In the genomic region with DNA sequence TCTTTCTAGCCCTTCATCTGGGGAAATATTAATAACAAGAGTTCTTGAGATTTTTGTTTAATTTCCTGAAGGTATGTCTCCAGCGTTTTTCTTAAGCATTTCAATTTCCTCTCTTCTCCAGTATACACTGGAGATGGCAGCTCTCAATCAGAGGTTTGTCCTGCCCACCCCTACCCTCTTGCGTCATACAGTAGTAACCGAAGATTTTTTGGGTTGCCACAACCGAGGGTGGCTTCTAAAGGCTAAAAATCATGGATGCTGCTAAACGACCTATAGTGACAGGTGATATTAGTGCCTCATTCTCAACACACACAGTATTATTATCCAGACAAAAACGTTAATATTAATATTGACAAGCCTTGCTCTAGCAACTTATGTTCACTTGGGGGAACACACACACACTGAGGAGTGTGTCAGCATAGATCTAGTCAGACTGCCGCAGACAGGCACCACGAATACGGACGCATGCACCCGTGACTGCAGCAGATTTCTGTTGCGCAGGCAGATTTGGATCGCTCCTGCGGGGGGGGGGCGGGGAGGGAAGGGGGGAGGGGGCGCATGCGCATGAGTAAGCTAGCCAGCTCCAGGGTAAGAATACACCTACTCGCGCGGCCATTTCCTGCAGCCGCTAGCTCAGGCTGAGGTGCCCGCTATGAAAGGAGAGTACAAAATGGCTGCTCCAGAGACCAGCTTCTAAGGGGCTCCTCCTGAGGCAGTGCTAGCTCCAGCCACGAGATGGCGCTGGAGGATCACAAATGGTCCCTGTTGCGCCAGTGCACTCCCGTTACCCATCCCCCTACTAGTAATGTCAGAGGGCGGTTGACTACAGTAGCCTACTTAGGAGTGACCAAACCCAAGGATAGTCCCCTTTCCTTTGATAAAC, we compare ENCODE assay signal across 8 mouse cellular contexts. TPM values are rescaled to one million over a fixed set of nuclear protein-coding genes. Genes with fewer than 3 reads are reported as not detected.
DNase-seq lines count a peak whose midpoint lies in the region; ATAC-seq and TF ChIP-seq lines count a peak whose summit lies in the region.

No protein-coding gene starts in this region.

- intact Hi-C loops in heart, postnatal 10 days (cut with DNase I) = loop anchor here (2.0 kb wide), 1 partner anchor 647 kb away; no protein-coding TSS in a partner anchor

- peak overlapping the region; percentile 39; the same call in 1 of the 2 replicates for H3K9ac ChIP-seq in CH12.LX (ENCODE audit: insufficient read depth, low read depth)
- peak overlapping the region; percentile 29; the same call in 1 of the 2 replicates for H3K9ac ChIP-seq in forebrain, embryonic 12.5 days
- H3K9ac ChIP-seq in liver, postnatal 0 days (replicated peaks) = peak overlapping the region; percentile 37
- H3K9ac ChIP-seq in neural tube, embryonic 14.5 days (replicated peaks; ENCODE audit: low read depth, low read length) = 0 out of 2 replicates have a peak overlapping the region, but pooled peaks have one; percentile 28

- no peaks in the 10 kb centered on the region for H3K36me3 ChIP-seq in CH12.LX (replicated peaks in 1 of 2; ENCODE audit: control insufficient read depth in 1 of 2, insufficient read depth in 1 of 2, low read length in 1 of 2)
- H3K36me3 ChIP-seq in forebrain, embryonic 12.5 days (replicated peaks) = no peaks in the 10 kb centered on the region
- no peaks in the 10 kb centered on the region for H3K36me3 ChIP-seq in liver, postnatal 0 days (replicated peaks; ENCODE audit: insufficient read depth, low read length)
- no peaks in the 10 kb centered on the region for H3K36me3 ChIP-seq in neural tube, embryonic 14.5 days (ENCODE audit: control insufficient read depth, insufficient read depth, low read length)

- in situ Hi-C loops in CH12.LX (cut with MboI; ENCODE audit: low pct_ligation_motif_present, low pct_unique_long_range_greater_than_20kb, low sequenced_read_pairs) = loop anchor here (25.0 kb wide), 2 partner anchors 429 to 654 kb away; partner anchors contain the start of genes Pnck, Slc6a8 and Trex2

- H3K27ac ChIP-seq in CH12.LX (ENCODE audit: insufficient read depth, low read depth) = peak overlapping the region; percentile 90
- 0 out of 2 replicates have a peak overlapping the region, but pooled peaks have one; percentile 25 for H3K27ac ChIP-seq in forebrain, embryonic 12.5 days
- peak overlapping the region; percentile 49; the same call in 1 of the 2 replicates for H3K27ac ChIP-seq in liver, postnatal 0 days (ENCODE audit: low read depth)
- peak overlapping the region; percentile 83 for H3K27ac ChIP-seq in neural tube, embryonic 14.5 days (ENCODE audit: low read depth, low read length)

- WGBS in forebrain, embryonic 12.5 days = 22% methylated on average over 25 of the region's 27 CpGs
- 14% methylated on average over 27 of the region's 27 CpGs for WGBS in large intestine, adult 2 months
- 12% methylated on average over 23 of the region's 27 CpGs for WGBS in liver, postnatal 0 days (ENCODE audit: insufficient replicate concordance)
- WGBS in neural tube, embryonic 14.5 days = 13% methylated on average over 27 of the region's 27 CpGs

- ATAC-seq in forebrain, embryonic 12.5 days (ENCODE audit: low FRiP score) = peak; percentile 99
- peak; percentile 100 for ATAC-seq in liver, postnatal 0 days
- peak; percentile 99 for ATAC-seq in neural tube, embryonic 14.5 days (ENCODE audit: low read depth)

- DNase-seq in CH12.LX (ENCODE audit: extremely low read depth) = peak; percentile 91
- peak; percentile 78 for DNase-seq in c-Kit-positive CD71-positive TER-119-negative erythroid progenitor cells, embryonic 14.5 days (ENCODE audit: low read depth)
- DNase-seq in heart, postnatal 10 days = peak; percentile 94 to 95
- peak; percentile 60 for DNase-seq in large intestine, adult 2 months (ENCODE audit: low read depth, low spot score)
- DNase-seq in liver, postnatal 0 days = peak; percentile 90
- DNase-seq in testis, postnatal 10 days (ENCODE audit: low spot score) = peak; percentile 91

- peak overlapping the region; percentile 45 for H3K4me2 ChIP-seq in CH12.LX (ENCODE audit: insufficient read depth, low read depth, poor library complexity, severe bottlenecking)
- H3K4me2 ChIP-seq in forebrain, embryonic 12.5 days = peak overlapping the region; percentile 46
- peak overlapping the region; percentile 60 for H3K4me2 ChIP-seq in liver, postnatal 0 days (ENCODE audit: low read depth, low read length)
- peak overlapping the region; percentile 48 for H3K4me2 ChIP-seq in neural tube, embryonic 14.5 days (ENCODE audit: low read depth, low read length)

- H3K9me3 ChIP-seq in CH12.LX (replicated peaks; ENCODE audit: low read length) = no peaks in the 10 kb centered on the region
- no peaks in the 10 kb centered on the region for H3K9me3 ChIP-seq in forebrain, embryonic 12.5 days
- H3K9me3 ChIP-seq in liver, postnatal 0 days (ENCODE audit: low read length) = no peaks in the 10 kb centered on the region
- H3K9me3 ChIP-seq in neural tube, embryonic 14.5 days (ENCODE audit: control insufficient read depth, low read length) = no peaks in the 10 kb centered on the region

- peak; percentile 66; the same call in 1 of the 2 replicates for TF ChIP-seq POLR2A in CH12.LX (IDR thresholded peaks at IDR 0.05; ENCODE audit: low read depth, low read length)

- TF ChIP-seq RAD21 in CH12.LX (IDR thresholded peaks at IDR 0.05; ENCODE audit: low read depth, low read length) = peak; percentile 96

- dilution Hi-C loops in CH12.LX (cut with MboI; ENCODE audit: extremely low pct_ligation_motif_present, extremely low pct_unique_long_range_greater_than_20kb, low sequenced_read_pairs) = no loop called here

- H3K4me3 ChIP-seq in CH12.LX (replicated peaks in 1 of 3; ENCODE audit: low read depth in 2 of 3, low read length in 2 of 3, poor library complexity in 1 of 3) = peak overlapping the region; percentile 2 to 46 (median 28)
- peak overlapping the region; percentile 35 for H3K4me3 ChIP-seq in forebrain, embryonic 12.5 days (replicated peaks)
- peak overlapping the region; percentile 27 for H3K4me3 ChIP-seq in liver, postnatal 0 days (ENCODE audit: low read depth, low read length)
- H3K4me3 ChIP-seq in neural tube, embryonic 14.5 days (ENCODE audit: low read depth, low read length) = peak overlapping the region; percentile 26; the same call in 1 of the 2 replicates

- TF ChIP-seq CTCF in CH12.LX (conservative IDR thresholded peaks at IDR 0.05 in 1 of 2, IDR thresholded peaks at IDR 0.05 in 1 of 2; ENCODE audit: low read depth in 2 of 2, low read length in 2 of 2) = peak; percentile 55 to 91; a peak in 3 of 4 replicates
- peak; percentile 94 for TF ChIP-seq CTCF in liver, postnatal 0 days (IDR thresholded peaks at IDR 0.05; ENCODE audit: low read depth)

- peaks cover 2 to 9% of the 10 kb centered on the region in 2 experiments; a peak in 2 of 4 replicates for H3K4me1 ChIP-seq in CH12.LX (ENCODE audit: control insufficient read depth in 1 of 2, insufficient read depth in 2 of 2)
- H3K4me1 ChIP-seq in forebrain, embryonic 12.5 days = no peaks in the 10 kb centered on the region
- no peaks in the 10 kb centered on the region for H3K4me1 ChIP-seq in liver, postnatal 0 days (ENCODE audit: insufficient read depth)
- no peaks in the 10 kb centered on the region for H3K4me1 ChIP-seq in neural tube, embryonic 14.5 days (ENCODE audit: control insufficient read depth, insufficient read depth, low read length)

- no peaks in the 10 kb centered on the region for H3K79me2 ChIP-seq in CH12.LX (replicated peaks; ENCODE audit: control insufficient read depth, extremely low read depth, insufficient read depth, poor library complexity, severe bottlenecking)

- no peaks in the 10 kb centered on the region for H3K27me3 ChIP-seq in CH12.LX (replicated peaks)
- no peaks in the 10 kb centered on the region for H3K27me3 ChIP-seq in forebrain, embryonic 12.5 days
- H3K27me3 ChIP-seq in liver, postnatal 0 days (ENCODE audit: insufficient read depth, low read length) = no peaks in the 10 kb centered on the region
- no peaks in the 10 kb centered on the region for H3K27me3 ChIP-seq in neural tube, embryonic 14.5 days (ENCODE audit: control insufficient read depth, insufficient read depth, low read length)

- 0 out of 2 replicates have a peak, but pooled peaks have one; percentile 11 for TF ChIP-seq EP300 in CH12.LX (IDR thresholded peaks at IDR 0.05; ENCODE audit: low read length)
- TF ChIP-seq EP300 in liver, postnatal 0 days (IDR thresholded peaks at IDR 0.05; ENCODE audit: low read depth) = no peak

TF ChIP-seq in CH12.LX, 34 proteins besides CTCF, POLR2A, EP300 and RAD21 (continues in another document):
- peak; percentile 100 for TF ChIP-seq ZC3H11A (IDR thresholded peaks at IDR 0.05; ENCODE audit: low read depth, low read length)
- TF ChIP-seq UBTF (IDR thresholded peaks at IDR 0.05; ENCODE audit: low read depth, low read length) = no peak
- TF ChIP-seq PAX5 (IDR thresholded peaks at IDR 0.05; ENCODE audit: low read length) = no peak

RNA-seq across cellular contexts. Expression of gene Zfp185, which starts 20.7 kb away (rescaled TPM):
- not detected in 2 replicates for total RNA-seq in CH12.LX (2012; rRNA removed)
- not detected in 2 replicates for total RNA-seq in CH12.LX (2014; rRNA removed)
- polyA plus RNA-seq in CH12.LX (2012; ENCODE audit: insufficient read length, low read depth) = not detected in 2 replicates
- 2.4 and 3.3 TPM in 2 replicates for polyA plus RNA-seq in forebrain, embryonic 12.5 days (2016; fragmentation: Nextera tagmentation; extraction: Ambion mirVana)
- 1 to 10 TPM; 2.3 to 3.3 TPM for total RNA-seq in heart, postnatal 10 days (2021)
- polyA plus RNA-seq in large intestine, adult 2 months (2012; rRNA removed) = 0.32 and 0.36 TPM in 2 replicates
- 0.33 and 0.34 TPM in 2 replicates for polyA plus RNA-seq in liver, postnatal 0 days (2015; fragmentation: Nextera tagmentation; extraction: Ambion mirVana)
- polyA plus RNA-seq in neural tube, embryonic 14.5 days (2014; fragmentation: Nextera tagmentation; extraction: Ambion mirVana) = 0.45 and 0.83 TPM in 2 replicates

RNA-seq across cellular contexts. Expression of gene Pnma5, which starts 29.1 kb away (rescaled TPM):
- total RNA-seq in CH12.LX (2012; rRNA removed) = 0.08 TPM in 1 of 2 replicates, not detected in the other
- total RNA-seq in CH12.LX (2014; rRNA removed) = 0.07 TPM in 1 of 2 replicates, not detected in the other
- 0.38 TPM in 1 of 2 replicates, not detected in the other for polyA plus RNA-seq in CH12.LX (2012; ENCODE audit: insufficient read length, low read depth)
- polyA plus RNA-seq in forebrain, embryonic 12.5 days (2016; fragmentation: Nextera tagmentation; extraction: Ambion mirVana) = not detected in 2 replicates
- under 1 TPM in 1 of 2 experiments, not detected in 1; 0.15 TPM for total RNA-seq in heart, postnatal 10 days (2021)
- polyA plus RNA-seq in large intestine, adult 2 months (2012; rRNA removed) = not detected in 2 replicates
- not detected in 2 replicates for polyA plus RNA-seq in liver, postnatal 0 days (2015; fragmentation: Nextera tagmentation; extraction: Ambion mirVana)
- polyA plus RNA-seq in neural tube, embryonic 14.5 days (2014; fragmentation: Nextera tagmentation; extraction: Ambion mirVana) = 0.12 and 0.19 TPM in 2 replicates

RNA-seq across cellular contexts. Expression of gene Pnma3, which starts 56.7 kb away (rescaled TPM):
- not detected in 2 replicates for total RNA-seq in CH12.LX (2012; rRNA removed)
- total RNA-seq in CH12.LX (2014; rRNA removed) = not detected in 2 replicates
- not detected in 2 replicates for polyA plus RNA-seq in CH12.LX (2012; ENCODE audit: insufficient read length, low read depth)
- polyA plus RNA-seq in forebrain, embryonic 12.5 days (2016; fragmentation: Nextera tagmentation; extraction: Ambion mirVana) = 0.99 and 1.0 TPM in 2 replicates
- not detected for total RNA-seq in heart, postnatal 10 days (2021)
- 0.04 and 0.10 TPM in 2 replicates for polyA plus RNA-seq in large intestine, adult 2 months (2012; rRNA removed)
- not detected in 2 replicates for polyA plus RNA-seq in liver, postnatal 0 days (2015; fragmentation: Nextera tagmentation; extraction: Ambion mirVana)
- 2.2 and 4.6 TPM in 2 replicates for polyA plus RNA-seq in neural tube, embryonic 14.5 days (2014; fragmentation: Nextera tagmentation; extraction: Ambion mirVana)

Comparison
In these comparisons a context has a peak if more than half of its experiments do, and no peak if none do; other contexts are left out.
1. Peak in every context shown above with its lines: DNase-seq, ATAC-seq, H3K4me3 ChIP-seq and H3K27ac ChIP-seq.
2. H3K27ac ChIP-seq: peak in every context shown above with its lines; median percentile 90 in CH12.LX; 83 in neural tube, embryonic 14.5 days; 49 in liver, postnatal 0 days; 25 in forebrain, embryonic 12.5 days.